ENCODE assay signal across 8 mouse cellular contexts in genomic region chr1:121326591-121327343, GRCm38 (mm10). TPM values are rescaled to one million over a fixed set of nuclear protein-coding genes. Genes with fewer than 3 reads are reported as not detected.
DNase-seq lines count a peak whose midpoint lies in the region; ATAC-seq and TF ChIP-seq lines count a peak whose summit lies in the region.

No protein-coding gene starts in this region.

- H3K4me2 ChIP-seq in forebrain, embryonic 13.5 days: peak overlapping the region; percentile 86
- peak overlapping the region; percentile 64 for H3K4me2 ChIP-seq in stomach, embryonic 16.5 days (ENCODE audit: low read depth, low read length)

- H3K36me3 ChIP-seq in forebrain, embryonic 13.5 days (ENCODE audit: poor library complexity, severe bottlenecking): peaks cover 4% of the 10 kb centered on the region; the same call in 1 of the 2 replicates
- no peaks in the 10 kb centered on the region for H3K36me3 ChIP-seq in stomach, embryonic 16.5 days (ENCODE audit: control insufficient read depth, insufficient read depth, low read length)

- peaks cover 10% of the 10 kb centered on the region for H3K4me1 ChIP-seq in lung, adult 2 months (ENCODE audit: control insufficient read depth, insufficient read depth, low read length)
- peaks cover 28% of the 10 kb centered on the region for H3K4me1 ChIP-seq in forebrain, embryonic 13.5 days
- H3K4me1 ChIP-seq in stomach, embryonic 16.5 days (ENCODE audit: control insufficient read depth, insufficient read depth, low read length): peaks cover 16% of the 10 kb centered on the region

- TF ChIP-seq POLR2A in lung, adult 2 months (IDR thresholded peaks at IDR 0.05; ENCODE audit: borderline replicate concordance, extremely low read depth, low read depth, low read length): no peak

- TF ChIP-seq CTCF in lung, adult 2 months (IDR thresholded peaks at IDR 0.05; ENCODE audit: insufficient read depth, low read length): no peak

- peak; percentile 21 for ATAC-seq in activated CD4-positive, CD25-positive, alpha-beta regulatory T cell, adult 4 months
- ATAC-seq in forebrain, embryonic 13.5 days: no peak
- no peak for ATAC-seq in stomach, embryonic 16.5 days (ENCODE audit: insufficient read depth, low FRiP score)

- no peaks in the 10 kb centered on the region for H3K27me3 ChIP-seq in forebrain, embryonic 13.5 days
- no peaks in the 10 kb centered on the region for H3K27me3 ChIP-seq in stomach, embryonic 16.5 days (ENCODE audit: control insufficient read depth, insufficient read depth, low read length)

- no peak overlapping the region; the same call in 1 of the 2 replicates for H3K27ac ChIP-seq in forebrain, embryonic 13.5 days
- peak overlapping the region; percentile 93; the same call in 1 of the 2 replicates for H3K27ac ChIP-seq in stomach, embryonic 16.5 days (ENCODE audit: low read length)

- peak overlapping the region; percentile 92 for H3K4me3 ChIP-seq in lung, adult 2 months (replicated peaks; ENCODE audit: extremely low read depth, low read depth, low read length)
- H3K4me3 ChIP-seq in forebrain, embryonic 13.5 days: peak overlapping the region; percentile 82
- peak overlapping the region; percentile 93 for H3K4me3 ChIP-seq in stomach, embryonic 16.5 days (replicated peaks; ENCODE audit: low read length)

- DNase-seq in lung, adult 2 months: no peak
- no peak for DNase-seq in lung, postnatal 4 days
- DNase-seq in liver: peak; percentile 5
- DNase-seq in ovary, postnatal 14 days (ENCODE audit: low spot score): no peak
- no peak for DNase-seq in cerebellum, postnatal 4 days (ENCODE audit: low spot score in 2 of 2)

- peak overlapping the region; percentile 88 for H3K9ac ChIP-seq in forebrain, embryonic 13.5 days
- peak overlapping the region; percentile 92 for H3K9ac ChIP-seq in stomach, embryonic 16.5 days (ENCODE audit: low read length)

- WGBS in lung, adult 2 months: 12% methylated on average over 18 of the region's 18 CpGs
- 23% methylated on average over 18 of the region's 18 CpGs for WGBS in forebrain, embryonic 13.5 days
- 18% methylated on average over 18 of the region's 18 CpGs for WGBS in stomach, embryonic 16.5 days

- no peaks in the 10 kb centered on the region for H3K9me3 ChIP-seq in forebrain, embryonic 13.5 days (replicated peaks)
- H3K9me3 ChIP-seq in stomach, embryonic 16.5 days (replicated peaks; ENCODE audit: control insufficient read depth, low read length): no peaks in the 10 kb centered on the region

RNA-seq across cellular contexts. Expression of gene Insig2, which starts 5.6 kb away (rescaled TPM):
- 18.7 and 24.1 TPM in 2 replicates for polyA plus RNA-seq in lung, adult 2 months (2012; rRNA removed)
- polyA plus RNA-seq in activated CD4-positive, CD25-positive, alpha-beta regulatory T cell, adult 4 months (2017; shearing (Covaris generic)): 10 to 100 TPM; 33.8 to 36.0 TPM
- polyA plus RNA-seq in forebrain, embryonic 13.5 days (2015; fragmentation: Nextera tagmentation; extraction: Ambion mirVana): 33.9 and 46.5 TPM in 2 replicates
- 27.9 and 29.6 TPM in 2 replicates for polyA plus RNA-seq in stomach, embryonic 16.5 days (2015; fragmentation: Nextera tagmentation; extraction: Ambion mirVana)
